Mouse (Mus musculus): Measurements from ENCODE around the gene Runx1. TPM values are rescaled to one million over a fixed set of nuclear protein-coding genes. Genes with fewer than 3 reads are reported as not detected.

Runx1 gene
- polyA plus RNA-seq, 1 experiment from 2014 or later: 1.1 TPM

DNA sequence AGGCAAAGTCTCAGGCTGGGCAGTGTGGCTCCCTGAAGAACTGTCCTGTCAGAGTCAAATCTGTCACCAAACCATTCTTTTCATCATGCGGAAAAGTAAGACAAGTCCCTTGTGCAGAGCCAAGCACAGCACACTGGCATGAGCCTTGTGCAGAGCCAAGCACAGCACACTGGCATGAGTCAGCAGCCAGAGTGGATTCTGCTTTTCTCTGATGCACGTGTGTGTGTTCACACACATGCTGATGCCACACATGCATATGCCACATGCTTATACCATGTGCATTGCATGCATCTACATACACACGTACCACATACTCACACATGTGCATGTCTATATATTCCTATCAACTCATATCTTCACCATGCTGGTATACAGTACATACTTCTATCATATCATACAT is 174.7 kb downstream of the Runx1 start:
- no peaks in the 10 kb centered on the region for H3K27me3 ChIP-seq
- 93% methylated on average over 3 of the region's 3 CpGs for WGBS
- H3K36me3 ChIP-seq: no peaks in the 10 kb centered on the region
- H3K9ac ChIP-seq (replicated peaks): no peak overlapping the region
- H3K4me3 ChIP-seq (replicated peaks): no peak overlapping the region
- H3K4me1 ChIP-seq (replicated peaks): peaks cover 7% of the 10 kb centered on the region
- no peak overlapping the region for H3K4me2 ChIP-seq (replicated peaks)
- H3K27ac ChIP-seq: no peak overlapping the region
- H3K9me3 ChIP-seq: no peaks in the 10 kb centered on the region
- ATAC-seq: no peak

DNA sequence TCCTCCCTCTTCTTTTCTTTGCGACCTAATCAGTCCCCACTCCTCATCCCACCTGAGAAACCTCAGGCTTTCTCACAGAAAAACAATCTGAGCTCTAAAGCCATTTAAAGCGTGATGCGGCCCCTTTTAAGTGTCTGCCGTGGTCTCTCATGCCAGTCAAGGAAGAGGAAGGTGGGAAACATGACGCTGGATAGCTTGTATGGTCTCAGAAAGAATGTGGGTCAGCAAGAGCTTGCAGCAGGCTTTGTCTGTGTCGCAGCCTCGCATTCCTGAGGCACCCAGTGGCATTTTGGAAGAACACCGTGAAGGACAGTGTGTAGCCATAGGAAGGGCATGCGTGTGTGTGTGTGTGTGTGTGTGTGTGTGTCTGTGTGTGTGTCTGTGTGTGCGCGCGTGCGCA is 179.8 kb downstream of the Runx1 start:
- no peak for ATAC-seq
- H3K27me3 ChIP-seq: 0 out of 2 replicates have a peak, but pooled peaks cover 4% of the 10 kb centered on the region
- H3K4me3 ChIP-seq (replicated peaks): no peak overlapping the region
- no peak overlapping the region for H3K27ac ChIP-seq
- H3K9me3 ChIP-seq: no peaks in the 10 kb centered on the region
- H3K4me1 ChIP-seq (replicated peaks): peaks cover 8% of the 10 kb centered on the region
- no peak overlapping the region for H3K9ac ChIP-seq (replicated peaks)
- H3K36me3 ChIP-seq: no peaks in the 10 kb centered on the region
- no peak overlapping the region for H3K4me2 ChIP-seq (replicated peaks)
- 55% methylated on average over 13 of the region's 13 CpGs for WGBS

DNA sequence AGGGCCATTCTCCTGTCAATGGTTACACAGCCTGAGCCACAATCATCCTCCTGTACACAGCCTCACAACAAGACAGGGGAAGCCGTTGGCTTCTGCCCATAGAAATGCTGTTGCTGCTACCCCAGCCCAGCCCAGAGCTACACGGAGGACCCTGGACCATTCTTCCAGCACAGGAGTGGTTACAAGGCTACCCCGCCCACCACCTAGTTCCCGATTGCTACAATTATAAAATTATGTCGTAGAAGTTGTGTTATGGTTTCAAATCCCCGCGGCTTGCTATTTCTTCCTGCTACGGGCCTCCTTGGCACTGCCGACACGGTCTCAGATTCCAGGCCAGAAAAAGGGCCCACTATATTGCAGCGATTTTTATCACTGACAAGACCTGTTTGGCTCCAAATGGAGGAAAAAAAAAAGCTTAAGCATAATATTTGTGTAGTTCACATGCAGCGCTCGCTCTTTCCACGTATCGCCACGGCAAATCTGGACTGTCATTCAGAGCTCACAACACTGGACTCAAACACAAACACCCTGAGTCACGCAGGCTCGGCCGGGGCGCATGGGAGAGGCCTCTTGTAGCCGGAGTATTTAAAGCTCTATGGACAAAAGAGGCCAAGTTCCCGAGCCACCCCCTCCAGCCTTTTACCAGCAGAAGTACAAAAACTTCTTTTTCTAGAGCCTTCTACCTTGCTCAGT is 180.4 kb downstream of the Runx1 start:
- WGBS: 62% methylated on average over 22 of the region's 22 CpGs
- peaks cover 8% of the 10 kb centered on the region for H3K4me1 ChIP-seq (replicated peaks)
- no peak overlapping the region for H3K9ac ChIP-seq (replicated peaks)
- no peak overlapping the region for H3K4me3 ChIP-seq (replicated peaks)
- no peak overlapping the region for H3K27ac ChIP-seq
- 0 out of 2 replicates have a peak, but pooled peaks cover 4% of the 10 kb centered on the region for H3K27me3 ChIP-seq
- ATAC-seq: no peak
- H3K4me2 ChIP-seq (replicated peaks): no peak overlapping the region
- no peaks in the 10 kb centered on the region for H3K9me3 ChIP-seq
- no peaks in the 10 kb centered on the region for H3K36me3 ChIP-seq

DNA sequence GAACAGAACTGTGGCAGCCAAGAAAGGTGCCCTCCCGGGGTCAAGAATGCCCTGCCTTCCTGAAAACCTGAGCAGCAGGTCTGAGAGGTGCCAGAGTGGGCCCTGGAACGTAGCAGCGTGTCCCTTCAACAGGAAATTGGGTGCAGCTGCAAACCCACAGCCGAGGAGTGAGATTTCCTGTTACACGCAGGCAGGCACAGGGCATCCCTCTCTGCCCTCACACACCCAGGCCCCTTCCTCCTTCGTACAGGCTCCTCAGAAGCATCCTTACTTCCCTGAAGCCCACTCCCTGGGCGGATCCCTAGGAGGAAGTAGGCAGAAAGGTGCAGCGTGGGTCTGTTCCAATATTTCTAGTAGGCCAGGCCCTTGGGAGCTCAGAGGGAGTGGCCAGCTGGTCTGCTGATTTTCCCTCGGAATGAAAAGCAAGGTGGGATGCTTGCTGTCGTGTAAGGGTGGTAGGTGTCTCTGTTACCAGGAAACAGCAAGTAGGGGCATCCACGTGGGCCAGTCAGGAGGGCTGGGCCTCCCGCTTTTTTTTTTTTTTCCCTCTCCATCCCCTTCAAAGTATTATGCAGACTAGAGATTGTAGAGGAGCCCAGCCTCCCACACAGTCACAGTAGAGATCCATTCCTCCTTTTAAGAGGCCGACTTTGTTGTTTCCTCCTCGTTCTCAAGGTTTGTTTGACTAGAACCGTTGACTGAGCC is 181.1 kb downstream of the Runx1 start:
- Histone ChIP-seq H3K9me3 (no peaks in the 10 kb centered on the region), H3K36me3 (no peaks in the 10 kb centered on the region), H3K4me2 (replicated peaks) (no peak overlapping the region), H3K27me3 (0 out of 2 replicates have a peak, but pooled peaks cover 4% of the 10 kb centered on the region), H3K27ac (no peak overlapping the region), H3K4me1 (replicated peaks) (peaks cover 8% of the 10 kb centered on the region), H3K9ac (replicated peaks) (no peak overlapping the region), H3K4me3 (replicated peaks) (no peak overlapping the region)
- no peak for ATAC-seq
- 70% methylated on average over 15 of the region's 15 CpGs for WGBS

DNA sequence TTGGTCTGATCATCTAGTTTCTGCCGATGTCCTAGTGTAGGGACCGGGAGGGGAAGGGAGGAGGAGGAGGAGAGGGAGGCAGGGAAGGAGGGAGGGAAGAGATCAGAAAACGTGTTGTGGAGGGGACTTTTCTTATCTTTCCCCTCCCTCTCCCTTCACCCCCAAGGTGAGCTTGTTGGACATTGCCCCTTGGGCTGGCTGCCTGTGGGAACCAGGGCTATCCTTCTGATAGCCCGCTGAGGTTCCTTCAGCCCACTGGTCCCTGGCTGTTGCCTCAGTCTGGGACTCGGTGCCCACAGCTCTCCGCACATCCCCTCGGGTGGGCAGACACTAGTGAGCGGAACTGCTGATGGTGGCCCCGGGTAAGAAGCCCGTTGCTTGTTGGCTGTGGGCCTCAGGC is 181.6 kb downstream of the Runx1 start:
- 75% methylated on average over 10 of the region's 10 CpGs for WGBS
- H3K27me3 ChIP-seq: 0 out of 2 replicates have a peak, but pooled peaks cover 4% of the 10 kb centered on the region

DNA sequence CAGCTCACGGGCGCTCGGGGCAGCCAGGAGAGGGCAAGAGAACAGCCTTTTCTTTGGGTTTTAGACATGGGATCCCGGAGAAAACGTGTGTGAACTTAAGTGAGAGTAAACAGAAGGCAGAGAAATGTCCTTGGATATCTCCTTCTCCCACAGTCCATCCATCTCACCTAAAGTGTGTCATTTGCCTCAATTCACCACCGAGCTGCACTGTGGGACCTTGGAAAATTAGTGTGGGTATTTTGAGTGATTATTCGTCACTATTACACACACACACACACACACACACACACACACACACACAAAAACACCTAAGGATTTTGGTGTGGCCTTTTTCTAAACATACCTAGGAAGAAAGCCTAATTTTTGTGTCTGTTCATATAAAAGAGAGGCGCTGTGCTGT is 183.7 kb downstream of the Runx1 start:
- H3K4me1 ChIP-seq (replicated peaks): peaks cover 8% of the 10 kb centered on the region
- no peaks in the 10 kb centered on the region for H3K36me3 ChIP-seq
- WGBS: 88% methylated on average over 8 of the region's 8 CpGs
- H3K4me2 ChIP-seq (replicated peaks): no peak overlapping the region
- ATAC-seq: no peak
- no peak overlapping the region for H3K4me3 ChIP-seq (replicated peaks)
- no peak overlapping the region for H3K9ac ChIP-seq (replicated peaks)
- H3K9me3 ChIP-seq: no peaks in the 10 kb centered on the region
- no peak overlapping the region for H3K27ac ChIP-seq
- 0 out of 2 replicates have a peak, but pooled peaks cover 4% of the 10 kb centered on the region for H3K27me3 ChIP-seq

More for the DNA sequence above, 181.6 kb downstream of the Runx1 start:
- Histone ChIP-seq H3K4me3 (replicated peaks) (no peak overlapping the region), H3K9ac (replicated peaks) (no peak overlapping the region), H3K36me3 (no peaks in the 10 kb centered on the region), H3K4me2 (replicated peaks) (no peak overlapping the region), H3K27ac (no peak overlapping the region), H3K4me1 (replicated peaks) (peaks cover 8% of the 10 kb centered on the region), H3K9me3 (no peaks in the 10 kb centered on the region)
- ATAC-seq: no peak

DNA sequence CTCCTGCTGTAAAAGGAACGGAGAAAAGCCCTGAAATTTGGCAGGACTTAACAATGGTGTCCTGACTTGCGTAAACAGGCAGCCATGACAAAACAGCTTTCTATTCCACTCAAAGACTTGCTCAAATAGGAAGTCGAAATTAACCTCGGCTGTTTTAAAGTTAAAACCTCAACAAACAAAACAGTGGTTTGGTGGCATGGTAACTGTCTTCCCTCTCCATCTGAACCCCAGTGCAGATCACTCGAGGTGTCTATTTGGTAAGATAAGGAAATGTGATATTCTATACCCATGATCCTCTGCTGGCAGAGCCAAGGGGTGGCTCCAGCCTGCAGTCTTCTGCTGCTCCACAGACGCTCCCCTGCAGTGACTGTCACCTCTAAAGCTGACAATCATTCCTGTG is 184.9 kb downstream of the Runx1 start:
- no peak overlapping the region for H3K4me3 ChIP-seq (replicated peaks)
- 71% methylated on average over 6 of the region's 6 CpGs for WGBS
- H3K36me3 ChIP-seq: no peaks in the 10 kb centered on the region
- H3K4me1 ChIP-seq (replicated peaks): peaks cover 10% of the 10 kb centered on the region
- ATAC-seq: no peak
- H3K4me2 ChIP-seq (replicated peaks): no peak overlapping the region
- no peak overlapping the region for H3K27ac ChIP-seq
- H3K27me3 ChIP-seq: 0 out of 2 replicates have a peak, but pooled peaks cover 4% of the 10 kb centered on the region
- no peaks in the 10 kb centered on the region for H3K9me3 ChIP-seq
- no peak overlapping the region for H3K9ac ChIP-seq (replicated peaks)

DNA sequence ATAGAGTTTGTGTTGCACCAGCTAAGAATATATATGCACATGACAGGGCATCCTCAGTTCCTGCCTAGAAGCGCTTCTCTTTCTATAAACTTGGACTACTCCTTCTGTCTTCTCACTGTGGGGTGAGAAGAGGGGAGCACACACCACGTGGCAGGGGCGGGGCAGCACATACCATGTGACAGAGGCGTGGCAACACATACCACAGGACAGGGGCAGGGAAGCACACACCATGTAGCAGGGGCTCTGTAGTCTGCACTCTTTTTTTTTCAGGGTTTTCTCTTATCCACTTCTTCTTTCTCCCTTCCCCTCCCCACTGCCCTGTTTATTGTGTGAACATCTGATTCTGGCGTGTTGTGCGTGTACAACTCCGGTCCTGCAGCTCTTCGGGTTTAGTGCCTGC is 186.9 kb downstream of the Runx1 start:
- Histone ChIP-seq H3K4me1 (replicated peaks) (peaks cover 5% of the 10 kb centered on the region; the same call in 1 of the 2 replicates), H3K27ac (no peak overlapping the region), H3K9ac (replicated peaks) (no peak overlapping the region), H3K9me3 (no peaks in the 10 kb centered on the region), H3K4me3 (replicated peaks) (no peak overlapping the region), H3K27me3 (0 out of 2 replicates have a peak, but pooled peaks cover 4% of the 10 kb centered on the region), H3K36me3 (no peaks in the 10 kb centered on the region), H3K4me2 (replicated peaks) (no peak overlapping the region)
- ATAC-seq: no peak
- 79% methylated on average over 8 of the region's 8 CpGs for WGBS

DNA sequence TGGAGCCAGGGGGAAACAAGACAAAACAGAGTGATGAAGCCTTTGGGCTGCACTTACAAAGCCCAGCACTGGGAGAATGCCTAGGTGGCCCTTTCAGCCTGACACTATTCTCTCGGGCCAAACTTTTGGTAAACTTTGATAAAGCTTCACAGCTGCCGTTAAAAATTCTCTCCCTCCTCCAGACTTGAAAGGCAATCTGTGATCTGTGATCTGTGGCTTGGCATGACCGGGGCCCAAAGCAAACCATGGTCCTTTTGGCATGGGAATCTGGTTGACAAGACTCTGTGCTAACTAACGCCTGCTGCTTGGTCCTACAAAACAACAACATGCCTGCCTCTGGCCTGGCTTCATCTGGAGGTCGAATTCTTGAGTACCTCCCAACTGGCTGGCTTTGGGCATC is 188.9 kb downstream of the Runx1 start:
- no peak overlapping the region for H3K4me2 ChIP-seq (replicated peaks)
- no peak overlapping the region for H3K9ac ChIP-seq (replicated peaks)
- H3K27me3 ChIP-seq: no peaks in the 10 kb centered on the region
- no peaks in the 10 kb centered on the region for H3K36me3 ChIP-seq
- no peak overlapping the region for H3K27ac ChIP-seq
- H3K9me3 ChIP-seq: no peaks in the 10 kb centered on the region
- no peak for ATAC-seq
- H3K4me3 ChIP-seq (replicated peaks): no peak overlapping the region
- WGBS: 56% methylated on average over 5 of the region's 5 CpGs
- H3K4me1 ChIP-seq (replicated peaks): peaks cover 8% of the 10 kb centered on the region

DNA sequence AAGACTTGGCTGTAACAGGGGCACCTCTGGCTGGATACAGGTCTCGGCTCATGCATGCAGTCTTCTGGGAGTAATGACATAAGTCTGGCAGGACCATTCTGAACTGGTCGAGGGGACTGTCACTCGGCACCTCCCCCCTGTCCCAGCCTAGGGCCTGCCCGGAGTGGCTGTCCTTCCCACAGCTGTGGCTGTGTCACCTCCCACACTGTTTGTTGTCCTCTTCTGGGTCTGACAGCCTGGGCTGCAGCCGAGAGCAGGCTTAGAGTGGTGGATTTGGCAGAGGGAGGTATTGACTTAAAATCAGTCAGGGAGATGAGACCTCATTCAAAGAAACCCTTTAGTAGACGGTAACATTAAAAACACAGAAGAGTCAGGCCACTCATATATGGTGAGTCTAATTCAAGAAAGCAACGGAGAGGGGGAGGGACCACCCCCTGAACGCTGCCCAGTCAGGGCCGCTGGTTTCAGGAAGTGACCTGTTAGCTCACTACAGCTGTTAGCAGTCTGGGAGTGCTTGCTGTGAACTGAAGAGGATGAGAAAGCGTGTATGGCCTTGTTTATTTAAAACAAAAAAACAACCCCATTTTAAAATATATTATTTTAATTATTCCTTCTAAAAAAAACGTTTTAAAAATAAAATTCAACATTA is 193.7 kb downstream of the Runx1 start:
- Histone ChIP-seq H3K4me2 (replicated peaks) (no peak overlapping the region), H3K4me3 (replicated peaks) (no peak overlapping the region), H3K4me1 (replicated peaks) (peaks cover 23% of the 10 kb centered on the region), H3K27me3 (peaks cover 8% of the 10 kb centered on the region; the same call in 1 of the 2 replicates), H3K36me3 (no peaks in the 10 kb centered on the region), H3K9me3 (no peaks in the 10 kb centered on the region), H3K27ac (no peak overlapping the region), H3K9ac (replicated peaks) (no peak overlapping the region)
- ATAC-seq: no peak; the same call in 1 of the 2 replicates
- 15% methylated on average over 11 of the region's 11 CpGs for WGBS

DNA sequence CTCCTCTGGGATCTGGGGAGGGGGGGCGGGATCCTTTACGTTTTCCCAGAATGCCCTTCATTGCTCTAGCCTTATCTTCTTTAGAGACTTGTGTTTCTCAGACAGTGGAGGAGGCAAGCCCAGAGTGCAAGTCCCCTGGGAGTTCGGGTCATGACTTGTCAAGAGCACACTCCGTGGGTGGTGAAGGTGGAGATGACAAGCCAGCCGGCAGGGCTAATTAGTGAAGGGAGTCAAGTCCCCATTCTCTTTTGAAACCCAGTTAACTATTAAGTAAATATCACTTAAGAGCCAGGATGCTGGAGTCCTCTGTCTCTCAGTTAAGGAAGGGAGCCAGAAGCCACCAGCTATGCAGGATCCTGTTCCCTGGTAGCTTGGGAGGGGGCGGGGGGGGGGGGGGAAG is 194.3 kb downstream of the Runx1 start:
- no peaks in the 10 kb centered on the region for H3K36me3 ChIP-seq
- no peak for ATAC-seq
- H3K9ac ChIP-seq (replicated peaks): no peak overlapping the region
- 30% methylated on average over 6 of the region's 6 CpGs for WGBS
- H3K4me3 ChIP-seq (replicated peaks): no peak overlapping the region
- no peak overlapping the region for H3K27ac ChIP-seq
- no peaks in the 10 kb centered on the region for H3K9me3 ChIP-seq
- no peak overlapping the region for H3K4me2 ChIP-seq (replicated peaks)
- peaks cover 23% of the 10 kb centered on the region for H3K4me1 ChIP-seq (replicated peaks)
- H3K27me3 ChIP-seq: peaks cover 8% of the 10 kb centered on the region; the same call in 1 of the 2 replicates

DNA sequence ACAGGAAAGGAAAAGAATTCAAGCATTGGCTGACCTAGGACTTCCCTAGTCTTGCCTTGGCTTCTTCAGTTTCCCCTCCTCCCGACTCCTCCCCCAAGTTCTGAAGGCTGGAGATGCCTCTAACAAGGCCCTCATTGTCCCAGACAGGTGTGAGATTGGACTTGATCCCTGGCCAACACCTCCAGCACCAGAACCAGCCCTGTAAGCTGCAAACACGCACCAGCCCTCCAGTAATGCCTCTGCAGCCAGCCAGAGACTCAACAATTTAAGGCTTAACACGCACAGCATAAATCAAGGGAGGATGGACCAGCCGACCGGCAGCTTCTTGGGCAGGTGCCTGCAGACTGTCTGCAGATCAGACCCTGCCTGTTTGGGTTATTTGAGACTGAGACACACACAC is 195.0 kb downstream of the Runx1 start:
- peaks cover 20% of the 10 kb centered on the region for H3K4me1 ChIP-seq (replicated peaks)
- no peaks in the 10 kb centered on the region for H3K9me3 ChIP-seq
- H3K4me3 ChIP-seq (replicated peaks): no peak overlapping the region
- ATAC-seq: no peak
- no peak overlapping the region for H3K4me2 ChIP-seq (replicated peaks)
- H3K9ac ChIP-seq (replicated peaks): no peak overlapping the region
- 84% methylated on average over 5 of the region's 5 CpGs for WGBS
- no peaks in the 10 kb centered on the region for H3K36me3 ChIP-seq
- no peak overlapping the region for H3K27ac ChIP-seq
- H3K27me3 ChIP-seq: peaks cover 14% of the 10 kb centered on the region; the same call in 1 of the 2 replicates
